Mouse (Mus musculus): ENCODE data around the gene Tpcn1. TPM values are rescaled to one million over a fixed set of nuclear protein-coding genes. Genes with fewer than 3 reads are reported as not detected.
A peak's percentile ranks its signal among the peaks of the same experiment; 100 is the strongest.

Tpcn1 gene
- total RNA-seq, 4 experiments from 2014 or later: 33.9 to 44.5 (median 40.0) TPM

- no peak for DNase-seq
Measured at GRCm38 (mm10) chr5:120555871-120556270, 32.6 kb downstream of the Tpcn1 start.

GRCm38 (mm10) chr5:120550673-120551072 is 37.8 kb downstream of the Tpcn1 start:
- DNase-seq: no peak

GRCm38 (mm10) chr5:120550137-120550536 is 38.3 kb downstream of the Tpcn1 start:
- no peak for DNase-seq

- no peak for DNase-seq
Measured at GRCm38 (mm10) chr5:120548236-120548850, 40.1 kb downstream of the Tpcn1 start.

GRCm38 (mm10) chr5:120536632-120537031 is 51.8 kb downstream of the Tpcn1 start:
- DNase-seq: no peak

- DNase-seq: no peak
Measured at GRCm38 (mm10) chr5:120536046-120536445, 52.4 kb downstream of the Tpcn1 start.

GRCm38 (mm10) chr5:120534686-120535075 is 53.8 kb downstream of the Tpcn1 start:
- DNase-seq: no peak

GRCm38 (mm10) chr5:120534071-120534685 is 54.3 kb downstream of the Tpcn1 start:
- no peak for DNase-seq

GRCm38 (mm10) chr5:120531631-120532030 is 56.8 kb downstream of the Tpcn1 start:
- DNase-seq: no peak

GRCm38 (mm10) chr5:120527296-120527964 is 61.0 kb downstream of the Tpcn1 start:
- no peak for DNase-seq

- DNase-seq: no peak
Measured at GRCm38 (mm10) chr5:120526311-120526710, 62.2 kb downstream of the Tpcn1 start.

- DNase-seq: no peak
Measured at GRCm38 (mm10) chr5:120525737-120526136, 62.7 kb downstream of the Tpcn1 start.

GRCm38 (mm10) chr5:120524736-120525135 is 63.7 kb downstream of the Tpcn1 start:
- DNase-seq: no peak

- DNase-seq: no peak
Measured at GRCm38 (mm10) chr5:120522649-120523048, 65.8 kb downstream of the Tpcn1 start.

GRCm38 (mm10) chr5:120517552-120517951 is 70.9 kb downstream of the Tpcn1 start:
- DNase-seq: peak; percentile 50

GRCm38 (mm10) chr5:120516221-120516984 is 72.1 kb downstream of the Tpcn1 start:
- peak; percentile 53 for DNase-seq

- no peak for DNase-seq
Measured at GRCm38 (mm10) chr5:120515451-120515850, 73.0 kb downstream of the Tpcn1 start.

- no peak for DNase-seq
Measured at GRCm38 (mm10) chr5:120514754-120515153, 73.7 kb downstream of the Tpcn1 start.

- DNase-seq: peak; percentile 79
Measured at GRCm38 (mm10) chr5:120514031-120514677, 74.3 kb downstream of the Tpcn1 start.

GRCm38 (mm10) chr5:120512911-120513555 is 75.4 kb downstream of the Tpcn1 start:
- DNase-seq: no peak

GRCm38 (mm10) chr5:120511643-120512220 is 76.7 kb downstream of the Tpcn1 start:
- DNase-seq: peak; percentile 73

Data from adrenal gland, adult 8-10 months (tissue).